Mouse (Mus musculus): ENCODE data around the gene Gm10282.

- TF ChIP-seq GATA1 (IDR thresholded peaks at IDR 0.05; ENCODE audit: borderline replicate concordance, low read length), result no peak
- no peak for TF ChIP-seq FLI1 (IDR thresholded peaks at IDR 0.05; ENCODE audit: low read length)
Measured at GRCm38 (mm10) chr8:72322471-72322889, 17.4 kb upstream of the Gm10282 start.
